Mouse (Mus musculus) MEL (cell line): ENCODE measurements around the gene Mtor. TPM values are rescaled to one million over a fixed set of nuclear protein-coding genes. Genes with fewer than 3 reads are reported as not detected.
A peak's percentile ranks its signal among the peaks of the same experiment; 100 is the strongest.

Source experiments
- DNase-seq: peaks from one replicate; pipeline ENCODE4 v3.0.0; 2011; ENCODE audit warnings: low read depth, low spot score
- H3K27ac ChIP-seq: 2 replicates; pipeline ENCODE4 v1.5.1; 2012; ENCODE audit warnings: low read depth, mild to moderate bottlenecking, control low read depth, low read length, moderate library complexity; ENCODE audit not compliant: control insufficient read depth
- H3K27me3 ChIP-seq, 2 experiments: fragments of 150-350 bp in 1 of 2; sonication (generic) in 1 of 2; 2 replicates each; pipeline ENCODE4 v1.6.1; 2012; ENCODE audit warnings: low read length in 2 of 2, mild to moderate bottlenecking in 2 of 2, improper control_type of control experiment in 1 of 2, moderate library complexity in 1 of 2; ENCODE audit not compliant: insufficient read depth in 2 of 2, control insufficient read depth in 1 of 2
- H3K36me3 ChIP-seq, 2 experiments: 2 replicates each; pipeline ENCODE4 v1.6.1; 2012 to 2014; ENCODE audit warnings: low read length in 2 of 2, improper control_type of control experiment in 1 of 2, inconsistent platforms in 1 of 2, mild to moderate bottlenecking in 1 of 2; ENCODE audit not compliant: insufficient read depth in 2 of 2, control insufficient read depth in 1 of 2
- H3K4me1 ChIP-seq, 2 experiments: fragments of 150-350 bp in 1 of 2; sonication (generic) in 1 of 2; 2 replicates each; pipeline ENCODE4 v1.6.1; 2012; ENCODE audit warnings: low read length in 2 of 2, improper control_type of control experiment in 1 of 2, mild to moderate bottlenecking in 1 of 2; ENCODE audit not compliant: insufficient read depth in 2 of 2, control insufficient read depth in 1 of 2
- H3K4me3 ChIP-seq, 2 experiments: fragments of 150-350 bp in 1 of 2; sonication (generic) in 1 of 2; 2 replicates each; pipeline ENCODE4 v1.5.1; 2012; ENCODE audit warnings: low read depth in 2 of 2, low read length in 2 of 2, mild to moderate bottlenecking in 2 of 2, moderate library complexity in 2 of 2, control low read depth in 1 of 2, improper control_type of control experiment in 1 of 2; ENCODE audit not compliant: control insufficient read depth in 1 of 2, insufficient read depth in 1 of 2
- H3K79me2 ChIP-seq: 2 replicates; pipeline ENCODE4 v1.6.1; 2012; ENCODE audit warnings: mild to moderate bottlenecking, low read length, moderate library complexity; ENCODE audit not compliant: control insufficient read depth, poor library complexity, insufficient read depth
- H3K9ac ChIP-seq: 2 replicates; pipeline ENCODE4 v1.6.1; 2012; ENCODE audit warnings: low read depth, mild to moderate bottlenecking, control low read depth, low read length, moderate library complexity; ENCODE audit not compliant: control insufficient read depth, poor library complexity, severe bottlenecking
- H3K9me3 ChIP-seq: fragments of 150-350 bp; sonication (generic); replicated peaks from 2 replicates; pipeline ENCODE4 v1.6.1; 2012; ENCODE audit warnings: mild to moderate bottlenecking, low read length, improper control_type of control experiment, moderate library complexity; ENCODE audit not compliant: insufficient read depth
- BHLHE40 ChIP-seq: IDR thresholded peaks from 2 replicates; pipeline ENCODE4 v1.6.1; 2012; ENCODE audit warnings: low read depth, mild to moderate bottlenecking, inconsistent platforms, low read length, improper control_type of control experiment, borderline replicate concordance
- CHD2 ChIP-seq: IDR thresholded peaks from 2 replicates; pipeline ENCODE4 v1.6.1; 2011; ENCODE audit warnings: low read length, improper control_type of control experiment
- E2F4 ChIP-seq: IDR thresholded peaks from 2 replicates; pipeline ENCODE4 v1.6.1; 2011; ENCODE audit warnings: low read depth, low read length, improper control_type of control experiment, borderline replicate concordance
- ELF1 ChIP-seq: IDR thresholded peaks from 2 replicates; pipeline ENCODE4 v1.6.1; 2014; ENCODE audit warnings: low read depth, mild to moderate bottlenecking, inconsistent platforms, low read length, improper control_type of control experiment, moderate library complexity
- HCFC1 ChIP-seq: IDR thresholded peaks from 2 replicates; pipeline ENCODE4 v1.6.1; 2012; ENCODE audit warnings: low read depth, mild to moderate bottlenecking, inconsistent platforms, low read length, improper control_type of control experiment, moderate library complexity
- KAT2A ChIP-seq: conservative IDR thresholded peaks from 2 replicates; pipeline ENCODE4 v1.6.1; 2012; ENCODE audit warnings: low read depth, low read length, improper control_type of control experiment, inconsistent platforms
- MAX ChIP-seq: IDR thresholded peaks from 2 replicates; pipeline ENCODE4 v1.6.1; 2011; ENCODE audit warnings: low read length, improper control_type of control experiment
- NELFE ChIP-seq: IDR thresholded peaks from 2 replicates; pipeline ENCODE4 v1.6.1; 2011; ENCODE audit warnings: low read depth, low read length, improper control_type of control experiment
- POLR2AphosphoS5 ChIP-seq: IDR thresholded peaks from 2 replicates; pipeline ENCODE4 v1.6.1; 2012; ENCODE audit warnings: low read depth, borderline replicate concordance, mild to moderate bottlenecking, inconsistent platforms, low read length, moderate library complexity, mixed read lengths
- SMC3 ChIP-seq: IDR thresholded peaks from 2 replicates; pipeline ENCODE4 v1.6.1; 2011; ENCODE audit warnings: low read depth, low read length, improper control_type of control experiment
- TAL1 ChIP-seq: IDR thresholded peaks from 2 replicates; pipeline ENCODE4 v1.6.1; 2012; ENCODE audit warnings: mild to moderate bottlenecking, inconsistent platforms, low read length, moderate library complexity, mixed read lengths
- TCF12 ChIP-seq: IDR thresholded peaks from 2 replicates; pipeline ENCODE4 v1.6.1; 2014; ENCODE audit warnings: low read depth, mild to moderate bottlenecking, inconsistent platforms, low read length, improper control_type of control experiment, moderate library complexity
- USF1 ChIP-seq: IDR thresholded peaks from 2 replicates; pipeline ENCODE4 v1.6.1; 2014; ENCODE audit warnings: low read depth, mild to moderate bottlenecking, inconsistent platforms, low read length, improper control_type of control experiment, moderate library complexity
- ZC3H11A ChIP-seq: IDR thresholded peaks from 2 replicates; pipeline ENCODE4 v1.6.1; 2012; ENCODE audit warnings: low read depth, mild to moderate bottlenecking, inconsistent platforms, low read length, improper control_type of control experiment
- ZMIZ1 ChIP-seq: IDR thresholded peaks from 2 replicates; pipeline ENCODE4 v1.6.1; 2012; ENCODE audit warnings: low read depth, mild to moderate bottlenecking, inconsistent platforms, low read length, improper control_type of control experiment, moderate library complexity
- ZNF384 ChIP-seq: IDR thresholded peaks from 2 replicates; pipeline ENCODE4 v1.6.1; 2012; ENCODE audit warnings: low read depth, mild to moderate bottlenecking, inconsistent platforms, low read length, improper control_type of control experiment
- polyA plus RNA-seq, 2 experiments: library from polyadenylated mRNA; stranded (reverse) in 1 of 2; unstranded in 1 of 2; fragments of >175 nt in 1 of 2; fragments of >200 nt in 1 of 2; gene quantifications; 2 replicates each; pipeline versions ENCODE4 v1.2.1 to v1.2.4; 2012; ENCODE audit warnings: low replicate concordance in 2 of 2, low read depth in 1 of 2; ENCODE audit not compliant: insufficient read length in 2 of 2, insufficient read depth in 1 of 2, missing spikeins in 1 of 2
- total RNA-seq: library from RNA; depleted of rRNA; stranded (reverse); fragments of 300-350 nt; gene quantifications from 2 replicates; pipeline ENCODE4 v1.2.3, GENCODE M21; 2012

Mtor gene
- total and polyA plus RNA-seq, 3 experiments = 23.9 to 35.2 TPM; not detected in 1

- peak; percentile 16 for DNase-seq
- TF ChIP-seq TCF12 (no peak), TAL1 (no peak), HCFC1 (no peak), BHLHE40 (no peak), ZC3H11A (no peak), MAX (no peak), ZNF384 (no peak), NELFE (no peak), POLR2AphosphoS5 (no peak), ELF1 (no peak), E2F4 (no peak), KAT2A (no peak)
- Histone ChIP-seq H3K9ac (no peak overlapping the region), H3K27ac (no peak overlapping the region), H3K36me3 (peaks cover 0 to 4% of the 10 kb centered on the region in 2 experiments; a peak in 1 of 4 replicates), H3K4me1 (no peaks in the 10 kb centered on the region), H3K27me3 (no peaks in the 10 kb centered on the region), H3K79me2 (no peaks in the 10 kb centered on the region), H3K9me3 (no peaks in the 10 kb centered on the region), H3K4me3 (no peak overlapping the region)
Measured at GRCm38 (mm10) chr4:148504497-148504959, 56.1 kb downstream of the Mtor start.

GRCm38 (mm10) chr4:148507585-148507984 is 59.2 kb downstream of the Mtor start:
- Histone ChIP-seq H3K4me1 (no peaks in the 10 kb centered on the region), H3K36me3 (peaks cover 0 to 3% of the 10 kb centered on the region in 2 experiments; a peak in 1 of 4 replicates), H3K27ac (no peak overlapping the region), H3K9me3 (no peaks in the 10 kb centered on the region), H3K4me3 (no peak overlapping the region), H3K79me2 (no peaks in the 10 kb centered on the region), H3K9ac (no peak overlapping the region), H3K27me3 (no peaks in the 10 kb centered on the region)
- DNase-seq = no peak
- no peak for TF ChIP-seq USF1
- TF ChIP-seq SMC3 = no peak
- TF ChIP-seq E2F4 = no peak
- no peak for TF ChIP-seq CHD2
- no peak for TF ChIP-seq TCF12
- TF ChIP-seq ZMIZ1 = no peak
